Mouse (Mus musculus): ENCODE data around the gene Slc30a2.
"Not testable (repeated sequence)": the region's sequence is repeated elsewhere in the genome, so short reads cannot be mapped to it uniquely, and the experiment has no call there.

The Slc30a2 gene

DNA sequence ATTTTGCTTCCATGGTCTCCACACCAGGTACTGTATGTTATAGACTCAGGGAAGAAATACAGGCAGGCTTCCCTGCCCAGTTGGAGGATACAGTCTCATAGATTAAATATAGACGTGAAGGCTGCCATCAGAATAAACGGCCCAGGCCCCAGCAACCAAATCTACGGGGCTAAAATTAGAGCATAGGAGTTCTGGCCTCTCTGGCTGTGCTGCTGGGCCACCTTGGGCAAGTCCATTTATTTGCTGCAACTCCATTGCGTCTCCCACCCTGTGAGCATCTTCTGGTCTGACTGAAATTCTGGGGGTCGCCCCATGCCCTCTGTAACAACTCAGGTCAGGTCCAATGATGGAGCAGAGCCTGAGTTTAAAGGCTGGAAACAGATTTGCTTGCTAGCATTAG, 23.9 kb upstream of the Slc30a2 start:
- in situ Hi-C loops (cut with MboI; ENCODE audit: unreplicated experiment in 2 of 2) = no loop called here

DNA sequence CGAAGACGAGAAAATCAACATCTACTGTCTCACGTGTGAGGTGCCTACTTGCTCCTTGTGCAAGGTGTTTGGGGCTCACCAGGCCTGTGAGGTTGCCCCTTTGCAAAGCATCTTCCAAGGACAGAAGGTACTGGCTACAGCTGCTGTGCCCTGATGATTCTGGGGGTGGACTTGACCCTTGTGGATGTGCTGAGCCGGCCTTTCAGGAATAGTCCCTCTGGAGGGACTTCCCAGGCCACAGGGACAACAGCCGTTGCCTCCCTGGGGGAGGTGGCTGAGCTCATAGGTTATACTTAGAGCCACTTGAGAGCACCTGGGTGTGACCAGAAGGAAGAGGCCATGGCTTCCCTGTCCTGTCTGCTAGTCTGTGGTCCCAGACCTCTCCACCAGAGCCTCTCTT, 23.3 kb upstream of the Slc30a2 start:
- in situ Hi-C loops (cut with MboI; ENCODE audit: unreplicated experiment in 2 of 2) = no loop called here

DNA sequence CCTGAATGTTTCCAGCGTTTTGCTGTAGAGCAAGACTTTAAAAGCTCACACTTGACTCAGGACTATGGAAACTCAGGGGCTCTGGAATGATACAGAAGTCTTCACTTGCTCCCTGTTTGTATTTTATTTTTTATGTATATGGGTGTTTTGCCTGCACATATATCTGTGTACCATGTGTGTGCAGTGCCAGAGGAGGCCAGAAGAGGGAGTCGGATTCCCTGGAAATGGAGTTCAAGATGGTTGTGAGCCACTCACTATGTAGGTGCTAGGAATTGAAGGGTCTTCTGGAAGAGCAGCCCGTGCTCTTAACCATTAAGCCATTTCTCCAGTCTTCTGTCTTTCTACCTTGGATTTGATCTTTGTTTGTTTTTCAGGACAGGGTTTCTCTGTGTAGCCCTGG, 21.5 kb upstream of the Slc30a2 start:
- in situ Hi-C loops (cut with MboI; ENCODE audit: unreplicated experiment in 2 of 2) = no loop called here

DNA sequence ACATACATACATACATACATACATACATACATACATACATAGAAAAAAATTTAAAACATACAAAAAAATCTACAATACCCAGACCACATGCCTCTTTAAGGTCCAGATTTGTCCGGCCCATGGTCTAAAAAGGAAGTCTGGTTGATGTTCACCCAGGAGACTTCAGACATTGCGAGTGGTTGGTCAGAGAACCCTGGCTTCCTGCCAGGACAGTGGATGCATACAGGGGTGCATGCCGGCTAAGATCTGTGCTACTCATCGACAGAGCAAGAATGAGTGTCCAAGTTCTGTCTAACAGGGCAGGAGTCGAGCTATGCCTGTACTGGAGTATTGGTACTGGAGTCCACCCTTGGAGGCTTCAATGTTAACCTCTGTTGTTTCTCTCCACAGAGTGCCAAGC, 18.3 kb upstream of the Slc30a2 start:
- in situ Hi-C loops (cut with MboI; ENCODE audit: unreplicated experiment in 2 of 2) = no loop called here

DNA sequence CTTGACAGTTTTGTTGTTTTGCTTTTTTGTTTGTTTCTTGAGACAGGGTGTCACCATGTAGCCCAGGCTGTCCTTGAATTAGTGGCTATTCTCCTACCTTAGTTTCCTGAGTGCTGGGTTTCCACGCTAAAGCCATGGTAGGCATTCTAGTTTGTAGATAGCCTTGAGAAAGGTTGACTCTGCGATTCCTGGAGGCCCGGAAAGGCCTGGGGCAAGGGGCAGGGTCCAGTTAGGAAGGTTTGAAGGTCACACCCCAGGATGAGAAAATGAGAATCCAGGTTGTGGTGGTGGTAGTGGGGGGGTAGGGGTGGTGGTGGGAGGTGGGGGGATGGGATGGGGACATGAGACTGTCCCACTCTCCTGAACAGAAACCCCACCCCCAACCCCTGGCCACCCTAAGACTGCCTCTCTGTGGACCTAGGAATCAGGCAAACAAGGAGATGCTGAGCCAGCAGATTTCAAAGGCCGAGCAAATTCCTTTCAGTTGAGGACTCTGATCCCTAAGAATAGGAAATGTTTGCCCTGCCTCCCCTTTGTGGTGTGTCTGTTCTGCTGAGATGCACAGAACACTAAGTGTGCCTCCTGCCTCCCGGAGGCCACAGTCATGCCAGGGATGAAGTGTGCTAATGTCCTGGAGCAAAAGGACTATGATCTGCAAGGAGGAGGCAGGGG, 16.0 kb upstream of the Slc30a2 start:
- in situ Hi-C loops (cut with MboI; ENCODE audit: unreplicated experiment in 2 of 2) = no loop called here

DNA sequence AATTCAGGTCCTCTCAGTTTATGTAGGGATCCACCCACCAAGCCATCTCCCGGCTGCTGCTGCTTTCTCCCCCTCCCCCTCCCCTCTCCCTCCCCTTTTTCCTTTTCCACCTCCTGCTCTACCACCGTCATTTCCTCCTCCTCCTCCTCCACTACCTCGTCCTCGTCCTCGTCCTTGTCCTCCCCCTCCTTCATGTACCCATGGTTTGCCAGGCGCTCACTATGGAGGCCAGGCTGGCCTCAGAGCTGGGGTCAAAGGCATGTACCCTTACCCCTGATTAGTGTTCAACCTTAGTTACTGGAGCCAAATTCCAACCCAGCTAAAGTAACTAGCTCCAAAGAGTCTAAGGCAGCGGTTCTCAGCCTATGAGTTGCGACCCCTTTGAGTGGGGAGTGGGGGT, 14.8 kb upstream of the Slc30a2 start:
- in situ Hi-C loops (cut with MboI; ENCODE audit: unreplicated experiment in 2 of 2) = no loop called here

DNA sequence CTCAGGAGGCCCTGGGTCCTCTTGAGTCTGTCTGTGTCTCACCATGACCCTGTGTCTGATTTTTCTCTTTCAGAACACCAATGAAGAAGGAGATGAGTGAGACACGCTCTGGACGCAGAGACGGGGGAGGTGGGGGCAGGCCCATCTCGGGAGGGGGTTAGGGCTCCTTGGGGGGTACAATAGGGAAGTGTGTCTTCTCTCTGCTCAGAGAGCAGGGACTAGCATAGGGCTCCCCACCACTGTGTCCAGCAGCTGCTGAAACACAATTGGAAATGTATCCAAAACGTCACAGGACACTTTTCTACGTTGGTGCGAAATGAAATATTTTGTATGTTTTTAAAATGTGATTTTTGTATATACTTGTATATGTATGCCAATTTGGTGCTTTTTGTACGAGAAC, 14.1 kb upstream of the Slc30a2 start:
- in situ Hi-C loops (cut with MboI; ENCODE audit: unreplicated experiment in 2 of 2) = no loop called here

DNA sequence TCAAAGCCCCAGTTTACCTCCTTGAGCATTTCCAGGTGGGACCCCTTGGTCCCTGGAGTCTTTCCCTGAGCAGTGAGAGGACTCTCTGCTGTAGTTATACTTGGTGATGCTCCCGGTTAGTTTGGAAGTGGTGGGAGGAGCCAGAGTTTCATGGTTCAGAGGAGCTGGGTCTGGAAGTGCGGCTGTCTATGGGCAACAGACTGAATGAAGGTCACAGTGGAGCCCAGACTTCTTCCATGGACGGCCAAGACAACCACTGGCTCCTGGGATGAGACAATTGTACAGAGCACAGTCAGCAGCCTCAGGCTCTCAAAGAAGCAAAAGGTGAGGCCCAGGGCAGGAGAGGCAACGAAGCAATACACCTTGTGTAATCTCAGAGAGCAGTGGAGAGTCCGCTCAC, 12.7 kb upstream of the Slc30a2 start:
- in situ Hi-C loops (cut with MboI; ENCODE audit: unreplicated experiment in 2 of 2) = no loop called here

DNA sequence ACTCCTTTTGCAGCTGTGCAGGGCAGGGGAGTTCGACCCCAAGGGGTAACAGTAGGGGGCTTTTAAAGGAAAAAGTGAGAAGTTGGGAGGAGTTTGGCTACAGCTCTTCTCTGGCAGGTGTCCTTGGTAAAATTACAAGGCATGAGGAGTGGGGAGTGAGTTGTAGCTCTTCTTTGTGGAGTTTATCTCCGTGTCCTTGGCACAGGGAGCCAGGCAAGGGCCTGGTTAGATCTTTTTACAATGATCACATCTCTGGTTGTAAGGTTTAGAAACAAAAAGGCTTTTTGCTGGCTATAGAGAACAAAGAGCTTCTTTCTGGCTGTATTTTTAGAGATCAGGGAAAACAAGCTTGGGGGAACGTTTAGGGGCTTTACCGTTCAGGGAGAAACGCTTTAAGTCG, 1.8 kb upstream of the Slc30a2 start:
- in situ Hi-C loops (cut with MboI; ENCODE audit: unreplicated experiment in 2 of 2) = not testable (repeated sequence)

DNA sequence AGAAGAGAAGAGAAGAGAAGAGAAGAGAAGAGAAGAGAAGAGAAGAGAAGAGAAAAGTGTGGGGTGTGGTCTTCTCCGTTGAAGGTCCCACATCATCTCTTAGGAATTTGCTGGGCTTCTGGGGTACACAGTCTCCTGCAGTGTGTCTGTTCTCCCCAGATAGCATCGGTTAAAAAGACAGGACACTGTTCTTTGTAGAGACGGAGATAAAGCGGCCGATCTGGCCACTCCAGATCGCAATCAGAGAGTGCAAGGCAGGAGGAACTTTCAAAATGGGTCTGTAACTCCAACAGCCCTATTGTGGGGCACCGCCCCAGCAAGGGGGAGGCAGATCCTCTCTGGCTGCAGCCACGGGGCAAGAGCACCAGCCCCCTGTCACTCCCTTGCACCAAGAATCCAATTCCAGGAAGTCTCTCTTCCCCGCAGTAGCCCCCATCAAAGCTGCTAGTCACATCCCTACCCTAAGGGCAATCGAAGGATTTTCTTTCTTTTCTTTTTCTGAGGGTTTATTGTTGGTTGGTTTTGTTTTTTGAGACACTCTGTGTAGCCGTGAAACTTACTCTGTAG, 685 bp upstream of the Slc30a2 start:
- in situ Hi-C loops (cut with MboI; ENCODE audit: unreplicated experiment in 2 of 2) = no loop called here

DNA sequence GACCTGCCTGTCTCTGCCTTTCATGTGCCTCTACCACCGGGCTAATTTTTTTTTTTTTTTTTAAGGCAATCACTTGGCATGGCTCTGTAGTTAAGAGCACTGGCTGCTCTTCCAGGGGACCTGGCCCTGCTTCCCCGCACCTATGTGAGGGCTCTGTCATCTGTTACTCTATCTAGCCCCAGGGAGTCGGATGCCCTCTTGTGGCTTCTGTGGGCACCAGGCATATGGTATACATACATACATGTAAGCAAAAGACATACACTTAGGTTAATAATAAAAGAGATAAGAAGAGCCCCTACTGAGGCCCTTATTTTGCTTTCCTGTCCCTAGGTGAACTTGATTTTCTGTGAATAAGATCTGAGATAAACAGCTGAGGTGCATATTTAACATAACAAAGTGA, 1.6 kb downstream of the Slc30a2 start:
- in situ Hi-C loops (cut with MboI; ENCODE audit: unreplicated experiment in 2 of 2) = no loop called here

DNA sequence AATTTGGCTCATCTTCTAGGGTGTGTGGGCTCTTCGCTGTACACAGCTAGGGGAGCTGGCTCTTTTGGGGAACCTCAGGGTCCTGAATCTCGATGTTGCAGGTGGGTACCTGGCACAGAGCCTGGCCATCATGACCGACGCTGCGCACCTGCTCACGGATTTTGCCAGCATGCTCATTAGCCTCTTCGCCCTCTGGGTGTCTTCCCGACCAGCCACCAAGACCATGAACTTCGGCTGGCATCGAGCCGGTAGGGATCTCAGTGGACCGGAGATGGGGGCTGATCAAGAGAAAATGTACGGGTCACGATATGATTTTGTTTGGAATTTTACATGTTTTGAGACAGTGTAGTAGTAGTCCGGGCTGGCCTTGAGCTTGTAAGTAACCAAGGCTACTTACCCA, 2.8 kb downstream of the Slc30a2 start:
- in situ Hi-C loops (cut with MboI; ENCODE audit: unreplicated experiment in 2 of 2) = no loop called here

DNA sequence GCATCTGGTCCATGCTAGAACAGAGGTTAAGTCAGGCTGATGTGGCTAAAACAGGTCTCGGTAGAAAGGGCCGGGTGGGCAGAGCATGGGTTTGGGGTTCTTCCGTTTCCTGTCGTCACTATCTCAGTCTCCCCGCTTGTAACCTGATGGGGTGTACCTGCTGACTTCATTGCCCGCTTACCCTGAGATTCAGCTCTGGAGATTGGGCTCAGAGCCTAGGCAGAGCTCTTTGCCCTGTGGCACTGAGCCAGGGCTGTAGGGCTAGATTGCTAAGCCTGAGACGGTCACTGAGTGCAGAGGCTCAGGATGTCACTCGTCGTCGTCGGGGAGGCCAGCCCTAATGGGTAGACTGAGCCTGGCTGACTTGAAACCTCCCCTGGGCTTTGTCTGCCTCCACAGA, 5.1 kb downstream of the Slc30a2 start:
- in situ Hi-C loops (cut with MboI; ENCODE audit: unreplicated experiment in 2 of 2) = no loop called here

DNA sequence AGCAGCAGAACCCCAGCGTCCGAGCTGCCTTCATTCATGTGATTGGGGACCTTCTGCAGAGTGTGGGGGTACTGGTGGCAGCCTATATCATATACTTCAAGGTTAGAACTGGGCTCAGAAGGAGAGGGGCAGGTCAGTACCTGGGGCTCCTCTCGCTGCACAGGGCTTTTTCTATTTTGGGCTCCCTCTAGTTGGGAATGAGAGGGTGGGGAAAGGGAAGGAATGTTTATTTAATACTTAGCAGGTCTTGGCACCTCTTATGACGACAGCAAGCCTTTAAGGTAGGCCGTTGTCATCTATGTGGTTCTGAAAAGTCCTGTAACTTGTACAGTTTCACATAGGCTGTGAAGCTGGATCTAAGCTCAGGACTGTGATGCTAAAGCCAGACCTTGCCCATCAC, 5.6 kb downstream of the Slc30a2 start:
- in situ Hi-C loops (cut with MboI; ENCODE audit: unreplicated experiment in 2 of 2) = no loop called here

DNA sequence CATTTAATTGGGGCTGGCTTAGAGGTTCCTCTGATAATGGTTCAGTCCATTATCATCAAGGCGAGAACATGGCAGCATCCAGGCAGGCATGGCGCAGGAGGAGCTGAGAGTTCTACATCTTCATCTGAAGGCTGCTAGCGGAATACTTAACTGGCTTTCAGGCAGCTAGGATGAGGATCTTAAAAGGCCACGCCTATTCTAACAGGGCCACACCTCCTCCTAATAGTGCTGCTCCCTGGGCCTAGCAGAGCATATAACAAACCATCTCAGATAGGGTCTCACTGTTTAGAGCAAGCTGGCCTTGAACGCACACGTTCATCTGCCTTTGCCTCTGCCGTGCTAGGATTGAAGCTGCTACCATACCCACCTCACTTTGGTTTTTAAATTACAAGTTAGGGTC, 6.8 kb downstream of the Slc30a2 start:
- in situ Hi-C loops (cut with MboI; ENCODE audit: unreplicated experiment in 2 of 2) = no loop called here

DNA sequence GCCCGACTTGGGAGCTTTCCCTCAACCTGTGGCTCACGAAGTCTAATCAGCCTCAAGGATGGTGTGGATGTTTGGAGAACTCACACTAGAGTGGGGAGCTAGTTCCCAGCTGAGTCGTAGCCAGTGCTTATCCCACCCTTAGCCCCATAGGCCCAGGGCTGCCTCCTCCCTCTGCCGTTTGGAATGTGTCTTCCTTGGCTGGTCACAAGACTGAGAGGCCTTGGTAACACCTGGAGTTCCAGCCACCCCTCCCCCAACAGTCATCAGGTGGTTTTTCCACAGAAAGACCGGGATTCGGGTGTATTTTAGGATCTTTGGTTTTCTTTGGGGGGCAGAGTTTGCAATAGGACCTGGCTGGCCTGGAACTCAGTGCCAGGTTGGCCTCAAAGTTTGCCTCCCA, 7.7 kb downstream of the Slc30a2 start:
- in situ Hi-C loops (cut with MboI; ENCODE audit: unreplicated experiment in 2 of 2) = no loop called here

DNA sequence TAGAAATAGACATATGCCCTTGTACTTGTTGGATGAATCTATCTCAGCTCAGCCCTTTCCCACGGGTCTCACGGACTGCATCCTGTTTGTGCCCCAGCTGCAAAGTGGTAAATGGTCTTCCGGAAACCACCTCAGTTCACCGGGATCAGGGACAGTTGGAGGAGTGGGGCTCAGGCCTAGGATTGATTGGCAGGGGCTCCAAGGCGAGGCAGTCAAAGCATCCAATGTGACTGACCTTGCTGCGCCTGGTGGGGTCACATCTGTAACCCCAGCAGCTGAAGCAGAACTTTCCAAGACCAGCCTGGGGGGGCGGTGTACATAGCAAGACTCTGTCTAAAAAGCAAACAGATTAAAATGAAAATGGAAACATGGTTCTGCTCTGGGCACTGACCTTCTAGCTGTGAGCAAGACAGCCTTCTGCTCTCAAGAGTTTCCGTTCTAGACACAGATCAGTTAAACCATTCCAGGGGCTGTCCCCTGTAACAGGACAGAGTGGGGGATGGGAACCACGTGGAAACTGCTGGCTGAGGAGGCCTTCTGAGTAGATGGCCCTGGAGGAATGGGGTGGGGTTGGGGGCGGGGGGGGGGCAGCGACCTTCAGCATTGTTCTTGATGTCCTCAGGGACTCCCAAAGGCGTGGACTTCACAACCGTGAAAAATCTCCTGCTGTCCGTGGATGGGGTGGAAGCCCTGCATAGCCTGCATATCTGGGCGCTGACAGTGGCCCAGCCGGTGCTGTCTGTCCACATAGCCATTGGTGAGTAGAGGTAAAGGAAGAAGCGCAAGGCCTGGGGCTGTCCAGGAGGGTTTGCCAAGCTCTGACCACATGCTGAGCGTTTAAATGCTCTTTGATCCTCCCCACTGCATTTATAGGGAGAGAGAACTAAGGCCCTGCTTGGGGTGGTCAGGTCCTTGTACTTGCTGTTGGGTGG, 8.6 kb downstream of the Slc30a2 start:
- in situ Hi-C loops (cut with MboI; ENCODE audit: unreplicated experiment in 2 of 2) = no loop called here

DNA sequence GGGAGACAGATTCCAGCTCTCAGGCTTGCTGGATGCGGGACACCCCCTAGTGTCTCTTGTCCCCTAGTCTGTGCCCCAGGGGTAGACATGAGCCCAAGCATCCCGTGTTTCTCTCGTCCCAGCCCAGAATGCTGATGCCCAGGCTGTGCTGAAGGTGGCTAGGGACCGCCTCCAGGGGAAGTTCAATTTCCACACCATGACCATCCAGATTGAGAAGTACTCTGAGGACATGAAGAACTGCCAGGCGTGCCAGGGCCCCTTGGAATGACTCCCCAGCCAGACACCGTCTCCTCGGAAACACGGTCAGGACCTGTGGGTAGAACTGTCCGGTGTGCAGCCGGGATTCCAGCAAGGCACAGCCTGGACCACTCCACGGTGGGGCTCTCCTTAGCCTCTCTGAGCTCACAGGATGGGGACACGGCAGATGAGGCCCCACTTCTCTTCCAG, 9.3 kb downstream of the Slc30a2 start:
- in situ Hi-C loops (cut with MboI; ENCODE audit: unreplicated experiment in 2 of 2) = no loop called here

DNA sequence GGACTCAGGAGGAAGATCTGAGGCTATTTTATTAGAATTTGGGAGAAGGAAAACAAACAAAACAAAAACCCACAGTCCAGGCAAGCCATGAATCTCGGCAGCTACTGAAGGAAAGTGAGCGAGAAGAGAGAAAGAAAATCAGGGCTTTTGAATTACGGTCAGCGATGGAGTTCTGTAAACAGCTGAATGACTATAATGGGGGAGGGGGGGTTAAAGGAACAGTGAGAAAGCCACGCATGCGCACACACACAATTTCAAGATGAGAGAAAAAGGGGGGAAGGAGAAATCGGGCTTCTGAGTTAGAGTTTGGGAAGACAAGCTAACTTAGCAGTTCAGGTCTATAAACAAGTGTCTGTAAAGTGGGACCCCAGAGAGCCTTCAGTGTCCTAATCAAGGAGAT, 9.9 kb downstream of the Slc30a2 start:
- in situ Hi-C loops (cut with MboI; ENCODE audit: unreplicated experiment in 2 of 2) = no loop called here

DNA sequence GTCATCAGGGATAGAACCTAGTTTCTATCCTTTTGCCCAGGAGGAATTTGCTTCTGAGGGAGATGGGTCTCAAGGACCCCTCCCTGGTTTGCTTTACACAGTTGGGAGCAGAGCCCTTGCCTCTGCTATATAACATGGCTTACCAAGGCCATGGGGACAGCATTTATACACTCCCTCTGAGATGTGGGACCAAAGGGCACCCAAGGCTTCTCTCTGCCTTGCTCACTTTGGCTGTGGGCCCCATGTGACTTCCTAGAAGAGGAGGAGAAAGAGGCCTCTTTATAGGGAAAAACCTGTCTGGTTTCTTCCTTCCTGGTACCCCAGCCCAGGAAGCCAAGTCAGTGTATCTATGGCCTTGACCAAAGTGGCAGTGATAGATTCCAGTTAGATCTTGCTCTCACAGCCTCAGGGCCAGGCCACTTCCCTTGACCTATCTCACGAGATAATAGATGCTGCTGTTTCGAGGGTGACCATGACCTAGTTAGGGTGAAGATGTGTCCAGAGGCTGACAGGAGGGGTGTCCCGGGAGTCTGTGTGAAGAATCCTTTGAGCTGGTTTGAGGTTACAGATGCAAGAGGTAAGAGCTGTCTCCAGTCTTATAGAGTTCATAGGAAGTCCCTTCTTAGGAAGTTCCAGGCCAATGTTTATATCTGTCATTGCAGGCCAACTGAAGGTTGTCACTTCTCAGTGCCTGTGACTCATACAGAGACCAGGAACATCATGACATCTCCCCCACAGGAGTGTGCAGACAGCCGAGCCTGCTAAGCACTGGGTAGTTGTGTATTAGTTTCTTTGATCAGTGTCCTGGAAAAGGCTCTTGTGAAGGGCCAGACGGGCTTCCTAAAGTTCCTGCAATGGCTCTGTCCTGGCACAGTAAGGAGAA, 10.8 kb downstream of the Slc30a2 start:
- in situ Hi-C loops (cut with MboI; ENCODE audit: unreplicated experiment in 2 of 2) = no loop called here
